Mouse (Mus musculus): ENCODE measurements around the gene Ptprm.

DNA sequence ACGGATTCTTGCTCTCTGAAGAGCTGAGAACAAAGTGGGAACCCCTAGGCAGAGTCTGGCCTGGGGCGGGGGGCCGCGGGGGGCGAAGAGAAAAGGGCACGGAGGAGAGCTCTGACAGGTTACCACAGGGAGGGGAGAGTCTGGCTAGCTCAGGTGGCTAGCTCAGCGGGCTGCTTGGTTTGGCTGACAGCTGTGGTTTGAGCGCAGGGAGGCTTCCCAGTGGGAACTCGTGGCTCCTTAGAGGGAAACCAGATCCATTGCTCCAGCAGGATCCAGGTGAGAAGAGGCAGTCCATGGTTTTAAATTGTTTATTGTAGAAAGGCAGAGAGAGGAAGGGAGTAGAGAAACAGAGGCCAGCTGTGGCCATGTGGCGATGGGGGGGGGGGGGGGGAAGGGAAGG is 689.5 kb downstream of the Ptprm start:
- TF ChIP-seq CTCF (IDR thresholded peaks at IDR 0.05; ENCODE audit: insufficient read depth, low read depth, low read length) (no peak), POLR2A (IDR thresholded peaks at IDR 0.05; ENCODE audit: insufficient read depth, low read depth, low read length) (no peak)
